Mouse (Mus musculus): ENCODE results near the gene Six3. TPM values are rescaled to one million over a fixed set of nuclear protein-coding genes. Genes with fewer than 3 reads are reported as not detected.

Gene Six3
- total RNA-seq (2021) = 1 to 10 TPM; 2.1 to 6.1 TPM

GRCm38 (mm10) chr17:85613266-85613860, at the start of gene Six3:
Six3 (plus strand) TSS chr17:85613608.
- intact Hi-C loops (cut with DNase I) = loop anchor here (5.0 kb wide), 1 partner anchor 126 kb away; no protein-coding TSS in a partner anchor
- DNase-seq (ENCODE audit: low spot score in 2 of 2) = no peak

- DNase-seq (ENCODE audit: low spot score in 2 of 2) = no peak
- intact Hi-C loops (cut with DNase I) = no loop called here
Measured at GRCm38 (mm10) chr17:85564107-85564506, 49.3 kb upstream of the Six3 start.

GRCm38 (mm10) chr17:85574023-85574422, 39.4 kb upstream of the Six3 start:
- intact Hi-C loops (cut with DNase I) = no loop called here
- no peak for DNase-seq (ENCODE audit: low spot score in 2 of 2)

GRCm38 (mm10) chr17:85578290-85578689, 35.1 kb upstream of the Six3 start:
- intact Hi-C loops (cut with DNase I) = no loop called here
- no peak for DNase-seq (ENCODE audit: low spot score in 2 of 2)

GRCm38 (mm10) chr17:85579350-85579749, 34.1 kb upstream of the Six3 start:
- DNase-seq (ENCODE audit: low spot score in 2 of 2) = no peak
- intact Hi-C loops (cut with DNase I) = no loop called here

GRCm38 (mm10) chr17:85580221-85580620, 33.2 kb upstream of the Six3 start:
- intact Hi-C loops (cut with DNase I) = no loop called here

GRCm38 (mm10) chr17:85584170-85584569, 29.2 kb upstream of the Six3 start:
- no peak for DNase-seq (ENCODE audit: low spot score in 2 of 2)
- intact Hi-C loops (cut with DNase I) = no loop called here

More at GRCm38 (mm10) chr17:85580221-85580620, 33.2 kb upstream of the Six3 start:
- DNase-seq (ENCODE audit: low spot score in 2 of 2) = no peak

GRCm38 (mm10) chr17:85584573-85584972, 28.8 kb upstream of the Six3 start:
- intact Hi-C loops (cut with DNase I) = no loop called here
- no peak for DNase-seq (ENCODE audit: low spot score in 2 of 2)

- DNase-seq (ENCODE audit: low spot score in 2 of 2) = no peak
Measured at GRCm38 (mm10) chr17:85585779-85586178, 27.6 kb upstream of the Six3 start.

GRCm38 (mm10) chr17:85591976-85592375, 21.4 kb upstream of the Six3 start:
- intact Hi-C loops (cut with DNase I) = no loop called here
- no peak for DNase-seq (ENCODE audit: low spot score in 2 of 2)

More at GRCm38 (mm10) chr17:85585779-85586178, 27.6 kb upstream of the Six3 start:
- intact Hi-C loops (cut with DNase I) = no loop called here

- DNase-seq (ENCODE audit: low spot score in 2 of 2) = no peak
- intact Hi-C loops (cut with DNase I) = no loop called here
Measured at GRCm38 (mm10) chr17:85595853-85596252, 17.6 kb upstream of the Six3 start.

GRCm38 (mm10) chr17:85596341-85596890, 17.0 kb upstream of the Six3 start:
- intact Hi-C loops (cut with DNase I) = no loop called here
- no peak for DNase-seq (ENCODE audit: low spot score in 2 of 2)

- intact Hi-C loops (cut with DNase I) = no loop called here
- DNase-seq (ENCODE audit: low spot score in 2 of 2) = no peak
Measured at GRCm38 (mm10) chr17:85599520-85599919, 13.9 kb upstream of the Six3 start.

- no peak for DNase-seq (ENCODE audit: low spot score in 2 of 2)
- intact Hi-C loops (cut with DNase I) = loop anchor here (5.0 kb wide), 1 partner anchor 191 kb away; no protein-coding TSS in a partner anchor
Measured at GRCm38 (mm10) chr17:85606463-85606862, 6.9 kb upstream of the Six3 start.

- DNase-seq (ENCODE audit: low spot score in 2 of 2) = no peak
- intact Hi-C loops (cut with DNase I) = loop anchor here (5.0 kb wide), 1 partner anchor 190 kb away; no protein-coding TSS in a partner anchor
Measured at GRCm38 (mm10) chr17:85607556-85608365, 5.6 kb upstream of the Six3 start.

GRCm38 (mm10) chr17:85608366-85609093, 4.9 kb upstream of the Six3 start:
- intact Hi-C loops (cut with DNase I) = loop anchor here (5.0 kb wide), 1 partner anchor 189 kb away; no protein-coding TSS in a partner anchor
- no peak for DNase-seq (ENCODE audit: low spot score in 2 of 2)

- DNase-seq (ENCODE audit: low spot score in 2 of 2) = no peak
- intact Hi-C loops (cut with DNase I) = loop anchor here (5.0 kb wide), 1 partner anchor 188 kb away; no protein-coding TSS in a partner anchor
Measured at GRCm38 (mm10) chr17:85609094-85609425, 4.3 kb upstream of the Six3 start.

GRCm38 (mm10) chr17:85609621-85610392, 3.6 kb upstream of the Six3 start:
- intact Hi-C loops (cut with DNase I) = loop anchor here (5.0 kb wide), 2 partner anchors 123 to 187 kb away; no protein-coding TSS in a partner anchor
- DNase-seq (ENCODE audit: low spot score in 2 of 2) = no peak
